Mouse (Mus musculus) spleen, adult 2 months (tissue): Measurements from ENCODE around the gene Ptges3l.
"Not testable (repeated sequence)": the region's sequence is repeated elsewhere in the genome, so short reads cannot be mapped to it uniquely, and the experiment has no call there.

Source experiments
- CTCF ChIP-seq: fragments of 200-500 bp; IDR thresholded peaks from 2 replicates; pipeline ENCODE4 v1.5.1; 2011; ENCODE audit warnings: mild to moderate bottlenecking, inconsistent platforms; ENCODE audit not compliant: insufficient read depth, insufficient read length, insufficient replicate concordance; ENCODE audit errors: extremely low read depth
- POLR2A ChIP-seq: fragments of 200-500 bp; IDR thresholded peaks from 2 replicates; pipeline ENCODE4 v1.6.1; 2011; ENCODE audit warnings: low read depth, low read length, inconsistent platforms

GRCm38 (mm10) chr11:101446860-101447259, 21.7 kb upstream of the Ptges3l start:
- TF ChIP-seq CTCF, POLR2A: not testable (repeated sequence)
